Mouse (Mus musculus) hindbrain, embryonic 15.5 days (tissue): ENCODE measurements around the gene Plch2. TPM values are rescaled to one million over a fixed set of nuclear protein-coding genes. Genes with fewer than 3 reads are reported as not detected.
A peak's percentile ranks its signal among the peaks of the same experiment; 100 is the strongest.

ENCODE experiments used
- ATAC-seq: fragments of 200-750 bp; cut with Nextera tagmentation; 2 replicates; pipeline ENCODE4 v1.8.0; 2017; ENCODE audit warnings: low read depth, moderate number of reproducible peaks, moderate TSS enrichment; ENCODE audit not compliant: low FRiP score
- H3K27ac ChIP-seq: fragments of 300-500 bp; sonication (generic); replicated peaks from 2 replicates; pipeline ENCODE4 v1.5.1; 2015; ENCODE audit warnings: mild to moderate bottlenecking, inconsistent platforms
- H3K27me3 ChIP-seq: fragments of 300-500 bp; sonication (generic); 2 replicates; pipeline ENCODE4 v1.6.1; 2015; ENCODE audit warnings: control low read depth, inconsistent platforms
- H3K36me3 ChIP-seq: fragments of 300-500 bp; sonication (generic); 2 replicates; pipeline ENCODE4 v1.6.1; 2015; ENCODE audit warnings: control low read depth, inconsistent platforms
- H3K4me1 ChIP-seq: fragments of 300-500 bp; sonication (generic); replicated peaks from 2 replicates; pipeline ENCODE4 v1.6.1; 2015; ENCODE audit warnings: control low read depth, inconsistent platforms
- H3K4me2 ChIP-seq: fragments of 300-500 bp; sonication (generic); 2 replicates; pipeline ENCODE4 v1.6.1; 2015; ENCODE audit warnings: moderate library complexity, mild to moderate bottlenecking, inconsistent platforms
- H3K4me3 ChIP-seq: fragments of 300-500 bp; sonication (generic); 2 replicates; pipeline ENCODE4 v1.5.1; 2015; ENCODE audit warnings: mild to moderate bottlenecking, inconsistent platforms
- H3K9ac ChIP-seq: fragments of 300-500 bp; sonication (generic); 2 replicates; pipeline ENCODE4 v1.6.1; 2015; ENCODE audit warnings: inconsistent platforms
- H3K9me3 ChIP-seq: fragments of 300-500 bp; sonication (generic); 2 replicates; pipeline ENCODE4 v1.6.1; 2016; ENCODE audit warnings: control low read depth, inconsistent platforms
- WGBS: fragments of 180-500 bp; shearing (Covaris S2); methylation state at CpG from one replicate; pipeline ENCODE4 v1.1.7; 2015; 5-methylcytosine and 5-hydroxymethylcytosine counted together
- polyA plus RNA-seq: library from polyadenylated mRNA; unstranded; fragments of >200 nt; fragmentation: Nextera tagmentation; extraction: Ambion mirVana; gene quantifications from 2 replicates; pipeline ENCODE4 v1.2.1, GENCODE M21; 2015

Plch2 gene
- polyA plus RNA-seq, 1 experiment from 2014 or later, result 18.2 TPM

- H3K4me1 ChIP-seq, result peaks cover 80% of the 10 kb centered on the region
Observed at GRCm38 (mm10) chr4:154960690-154961225, 95.8 kb downstream of the Plch2 start, which contains the start of gene Hes5. Hes5 (plus strand) TSS chr4:154960923.

GRCm38 (mm10) chr4:154960021-154960689 lies 96.4 kb downstream of the Plch2 start:
- H3K27me3 ChIP-seq, result peaks cover 8% of the 10 kb centered on the region; the same call in 1 of the 2 replicates
- H3K27ac ChIP-seq, result peak overlapping the region; percentile 95
- no peaks in the 10 kb centered on the region for H3K9me3 ChIP-seq
- peak overlapping the region; percentile 65 for H3K9ac ChIP-seq
- no peak for ATAC-seq
- 7% methylated on average over 20 of the region's 20 CpGs for WGBS
- H3K4me3 ChIP-seq, result peak overlapping the region; percentile 72
- peak overlapping the region; percentile 94 for H3K4me2 ChIP-seq
- peaks cover 74% of the 10 kb centered on the region for H3K4me1 ChIP-seq
- no peaks in the 10 kb centered on the region for H3K36me3 ChIP-seq

More at GRCm38 (mm10) chr4:154960690-154961225, 95.8 kb downstream of the Plch2 start, which contains the start of gene Hes5:
- H3K9ac ChIP-seq, result peak within 1 kb of the TSS; percentile 65
- ATAC-seq, result peak; percentile 71
- WGBS, result under 1% methylated on average over 65 of the region's 65 CpGs
- peaks cover 8% of the 10 kb centered on the region; the same call in 1 of the 2 replicates for H3K27me3 ChIP-seq
- H3K36me3 ChIP-seq, result no peaks in the 10 kb centered on the region
- peak within 1 kb of the TSS; percentile 94 for H3K4me2 ChIP-seq
- H3K27ac ChIP-seq, result peak within 1 kb of the TSS; percentile 95
- peak within 1 kb of the TSS; percentile 72 for H3K4me3 ChIP-seq
- H3K9me3 ChIP-seq, result no peaks in the 10 kb centered on the region

- Histone ChIP-seq H3K9me3 (no peaks in the 10 kb centered on the region), H3K36me3 (no peaks in the 10 kb centered on the region), H3K4me1 (peaks cover 69% of the 10 kb centered on the region), H3K9ac (no peak overlapping the region), H3K27me3 (peaks cover 8% of the 10 kb centered on the region; the same call in 1 of the 2 replicates), H3K4me3 (no peak overlapping the region), H3K4me2 (peak overlapping the region; percentile 40), H3K27ac (no peak overlapping the region)
- WGBS, result 9% methylated on average over 8 of the region's 8 CpGs
- no peak for ATAC-seq
Observed at GRCm38 (mm10) chr4:154958621-154959020, 98.0 kb downstream of the Plch2 start.

- H3K27ac ChIP-seq, result 0 out of 2 replicates have a peak overlapping the region, but pooled peaks have one; percentile 47
- peaks cover 8% of the 10 kb centered on the region; the same call in 1 of the 2 replicates for H3K27me3 ChIP-seq
- H3K9ac ChIP-seq, result no peak overlapping the region
- ATAC-seq, result peak; percentile 57
- H3K36me3 ChIP-seq, result no peaks in the 10 kb centered on the region
- 2% methylated on average over 15 of the region's 15 CpGs for WGBS
- no peaks in the 10 kb centered on the region for H3K9me3 ChIP-seq
- H3K4me3 ChIP-seq, result no peak overlapping the region
- H3K4me1 ChIP-seq, result peaks cover 69% of the 10 kb centered on the region
- H3K4me2 ChIP-seq, result peak overlapping the region; percentile 40
Observed at GRCm38 (mm10) chr4:154958171-154958570, 98.4 kb downstream of the Plch2 start.

- Histone ChIP-seq H3K4me2 (peak overlapping the region; percentile 40), H3K9me3 (no peaks in the 10 kb centered on the region), H3K9ac (no peak overlapping the region), H3K27ac (0 out of 2 replicates have a peak overlapping the region, but pooled peaks have one; percentile 47), H3K27me3 (peaks cover 10% of the 10 kb centered on the region; the same call in 1 of the 2 replicates), H3K4me1 (peaks cover 67% of the 10 kb centered on the region), H3K36me3 (no peaks in the 10 kb centered on the region), H3K4me3 (no peak overlapping the region)
- ATAC-seq, result no peak
- 24% methylated on average over 13 of the region's 13 CpGs for WGBS
Observed at GRCm38 (mm10) chr4:154957289-154957993, 99.1 kb downstream of the Plch2 start.

GRCm38 (mm10) chr4:154956604-154957003 lies 100.0 kb downstream of the Plch2 start:
- Histone ChIP-seq H3K27me3 (peaks cover 14% of the 10 kb centered on the region; the same call in 1 of the 2 replicates), H3K27ac (no peak overlapping the region), H3K9ac (no peak overlapping the region), H3K9me3 (no peaks in the 10 kb centered on the region), H3K36me3 (no peaks in the 10 kb centered on the region), H3K4me2 (no peak overlapping the region), H3K4me3 (no peak overlapping the region), H3K4me1 (peaks cover 59% of the 10 kb centered on the region)
- ATAC-seq, result no peak
- WGBS, result 18% methylated on average over 9 of the region's 9 CpGs

GRCm38 (mm10) chr4:154952461-154953241 lies 103.9 kb downstream of the Plch2 start:
- WGBS, result 1% methylated on average over 26 of the region's 26 CpGs
- Histone ChIP-seq H3K4me2 (peak overlapping the region; percentile 34), H3K9me3 (no peaks in the 10 kb centered on the region), H3K27ac (no peak overlapping the region), H3K9ac (no peak overlapping the region), H3K4me1 (peaks cover 33% of the 10 kb centered on the region), H3K4me3 (no peak overlapping the region), H3K27me3 (peaks cover 11% of the 10 kb centered on the region; the same call in 1 of the 2 replicates), H3K36me3 (no peaks in the 10 kb centered on the region)
- ATAC-seq, result peak; percentile 43

GRCm38 (mm10) chr4:154949589-154949982 lies 107.0 kb downstream of the Plch2 start:
- peak overlapping the region; percentile 32 for H3K4me2 ChIP-seq
- peaks cover 6% of the 10 kb centered on the region; the same call in 1 of the 2 replicates for H3K27me3 ChIP-seq
- 2% methylated on average over 12 of the region's 16 CpGs for WGBS
- H3K27ac ChIP-seq, result 0 out of 2 replicates have a peak overlapping the region, but pooled peaks have one; percentile 78
- no peak for ATAC-seq
- H3K4me1 ChIP-seq, result peaks cover 35% of the 10 kb centered on the region
- no peaks in the 10 kb centered on the region for H3K36me3 ChIP-seq
- peak overlapping the region; percentile 17; the same call in 1 of the 2 replicates for H3K4me3 ChIP-seq
- H3K9ac ChIP-seq, result no peak overlapping the region
- H3K9me3 ChIP-seq, result no peaks in the 10 kb centered on the region

GRCm38 (mm10) chr4:154948940-154949588 lies 107.5 kb downstream of the Plch2 start:
- no peak overlapping the region for H3K4me3 ChIP-seq
- H3K9ac ChIP-seq, result no peak overlapping the region
- 36% methylated on average over 6 of the region's 6 CpGs for WGBS

GRCm38 (mm10) chr4:154948066-154948939 lies 108.3 kb downstream of the Plch2 start:
- Histone ChIP-seq H3K27me3 (peaks cover 6% of the 10 kb centered on the region; the same call in 1 of the 2 replicates), H3K9ac (no peak overlapping the region), H3K4me3 (no peak overlapping the region), H3K36me3 (no peaks in the 10 kb centered on the region), H3K9me3 (no peaks in the 10 kb centered on the region), H3K4me2 (peak overlapping the region; percentile 29), H3K4me1 (peaks cover 31% of the 10 kb centered on the region), H3K27ac (peak overlapping the region; percentile 78)
- WGBS, result 39% methylated on average over 14 of the region's 14 CpGs
- peak; percentile 78 for ATAC-seq

More at GRCm38 (mm10) chr4:154948940-154949588, 107.5 kb downstream of the Plch2 start:
- Histone ChIP-seq H3K4me2 (peak overlapping the region; percentile 32), H3K4me1 (peaks cover 35% of the 10 kb centered on the region), H3K27ac (peak overlapping the region; percentile 78), H3K27me3 (peaks cover 6% of the 10 kb centered on the region; the same call in 1 of the 2 replicates), H3K9me3 (no peaks in the 10 kb centered on the region), H3K36me3 (no peaks in the 10 kb centered on the region)
- no peak for ATAC-seq
